Mouse (Mus musculus): ENCODE results near the gene Iqca.

Iqca gene

GRCm38 (mm10) chr1:90060054-90060453 lies 93.1 kb downstream of the Iqca start:
- DNase-seq (ENCODE audit: low spot score): no peak

GRCm38 (mm10) chr1:90054991-90055390 lies 98.2 kb downstream of the Iqca start:
- peak; percentile 15 for DNase-seq (ENCODE audit: low spot score)

- DNase-seq (ENCODE audit: low spot score): peak; percentile 27
These were observed 101.9 kb downstream of the Iqca start for GRCm38 (mm10) chr1:90051347-90051746.

- DNase-seq (ENCODE audit: low spot score): no peak
These were observed 103.0 kb downstream of the Iqca start for GRCm38 (mm10) chr1:90050046-90050739.

- no peak for DNase-seq (ENCODE audit: low spot score)
These were observed 124.9 kb downstream of the Iqca start for GRCm38 (mm10) chr1:90028305-90028704.

GRCm38 (mm10) chr1:90026945-90027344 lies 126.3 kb downstream of the Iqca start:
- no peak for DNase-seq (ENCODE audit: low spot score)

- no peak for DNase-seq (ENCODE audit: low spot score)
These were observed 132.9 kb downstream of the Iqca start for GRCm38 (mm10) chr1:90020336-90020735.

- DNase-seq (ENCODE audit: low spot score): no peak
These were observed 135.1 kb downstream of the Iqca start for GRCm38 (mm10) chr1:90018071-90018470.

GRCm38 (mm10) chr1:90014446-90014845 lies 138.8 kb downstream of the Iqca start, which contains the start of gene Asb18:
Asb18 (minus strand) TSS chr1:90014666.
- no peak for DNase-seq (ENCODE audit: low spot score)

GRCm38 (mm10) chr1:90013273-90013672 lies 139.9 kb downstream of the Iqca start:
- DNase-seq (ENCODE audit: low spot score): no peak

- no peak for DNase-seq (ENCODE audit: low spot score)
These were observed 140.4 kb downstream of the Iqca start for GRCm38 (mm10) chr1:90012850-90013249.

- DNase-seq (ENCODE audit: low spot score): no peak
These were observed 141.0 kb downstream of the Iqca start for GRCm38 (mm10) chr1:90012168-90012567.

GRCm38 (mm10) chr1:90010077-90010476 lies 143.1 kb downstream of the Iqca start:
- DNase-seq (ENCODE audit: low spot score): no peak

- no peak for DNase-seq (ENCODE audit: low spot score)
These were observed 144.0 kb downstream of the Iqca start for GRCm38 (mm10) chr1:90009188-90009587.

GRCm38 (mm10) chr1:90006666-90007065 lies 146.5 kb downstream of the Iqca start:
- no peak for DNase-seq (ENCODE audit: low spot score)

- no peak for DNase-seq (ENCODE audit: low spot score)
These were observed 152.2 kb downstream of the Iqca start for GRCm38 (mm10) chr1:90000981-90001380.

GRCm38 (mm10) chr1:89999858-90000257 lies 153.3 kb downstream of the Iqca start:
- DNase-seq (ENCODE audit: low spot score): no peak

GRCm38 (mm10) chr1:89998696-89999095 lies 154.5 kb downstream of the Iqca start:
- no peak for DNase-seq (ENCODE audit: low spot score)

GRCm38 (mm10) chr1:89998076-89998475 lies 155.1 kb downstream of the Iqca start:
- DNase-seq (ENCODE audit: low spot score): no peak

- no peak for DNase-seq (ENCODE audit: low spot score)
These were observed 160.9 kb downstream of the Iqca start for GRCm38 (mm10) chr1:89992256-89992655.

All from left cerebral cortex, adult 11 months (tissue).